Mouse (Mus musculus): ENCODE results near the gene Galns.

Galns gene

DNA sequence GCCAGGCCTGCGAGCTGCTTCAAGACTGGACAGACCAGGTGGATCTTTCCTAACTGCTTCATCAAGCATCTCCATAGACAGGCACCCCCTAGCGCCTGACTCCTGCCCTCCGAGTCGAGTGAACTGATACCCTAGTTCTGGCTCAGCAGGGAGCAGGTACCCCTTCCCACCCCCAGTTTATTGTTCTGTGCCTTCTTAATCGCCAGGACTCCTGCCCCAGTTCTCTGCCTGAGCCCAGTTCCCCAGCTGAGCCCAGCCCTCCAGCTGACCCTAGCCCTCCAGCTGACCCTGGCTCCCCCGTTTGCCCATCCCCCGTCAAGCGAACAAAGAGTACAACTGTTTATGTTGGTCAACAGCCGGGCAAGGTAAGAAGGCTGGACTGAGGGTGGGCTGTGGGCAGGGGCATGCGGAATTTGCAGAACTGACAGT lies 42.4 kb downstream of the Galns start:
- DNase-seq (ENCODE audit: extremely low spot score, low read depth, low spot score) = no peak

DNA sequence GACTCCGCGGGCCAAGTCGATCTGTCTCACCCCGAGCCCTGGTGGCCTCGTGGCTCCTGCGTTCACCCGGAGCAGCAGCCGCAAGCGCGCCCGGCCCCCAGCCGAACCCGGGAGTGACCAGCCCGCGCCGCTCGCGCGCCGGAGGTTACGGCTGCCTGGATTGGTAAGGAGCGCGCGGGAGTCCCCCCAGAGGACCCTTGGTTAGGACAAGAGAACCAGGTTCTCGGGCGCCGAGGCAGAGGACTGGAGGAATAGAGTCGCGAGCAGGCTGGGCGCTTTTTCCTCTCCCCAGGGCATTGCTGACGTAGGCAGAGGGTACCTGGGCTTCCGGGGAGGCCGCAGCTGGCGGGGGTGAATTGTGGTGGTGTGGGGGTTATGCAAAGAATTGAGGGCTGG lies 43.2 kb downstream of the Galns start:
- DNase-seq (ENCODE audit: extremely low spot score, low read depth, low spot score) = no peak

- peak; percentile 89 for DNase-seq (ENCODE audit: extremely low spot score, low read depth, low spot score)
Measured at GRCm38 (mm10) chr8:122567361-122568108, 43.7 kb downstream of the Galns start, which contains the start of gene Cdt1. Cdt1 (plus strand) TSS chr8:122568015.

DNA sequence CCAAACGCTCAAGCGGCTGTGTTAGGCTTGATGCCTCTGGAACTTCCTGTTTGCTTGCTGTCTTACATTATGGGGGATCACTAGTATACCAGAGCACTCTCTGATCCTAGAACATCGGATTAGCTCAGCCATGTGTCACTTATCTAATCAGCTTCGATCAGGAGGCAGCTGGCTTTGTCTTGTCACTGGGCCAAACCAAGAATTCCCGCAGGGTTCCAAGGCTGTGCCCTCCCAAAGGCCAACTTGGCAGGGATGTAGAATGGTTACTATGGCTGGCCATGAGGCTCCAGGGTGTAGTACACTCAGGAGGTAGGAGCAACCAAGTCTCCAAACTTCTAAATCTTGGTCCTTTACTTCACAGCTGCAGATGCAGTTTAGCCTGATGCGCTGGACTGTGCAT lies 44.5 kb downstream of the Galns start:
- DNase-seq (ENCODE audit: extremely low spot score, low read depth, low spot score) = no peak

DNA sequence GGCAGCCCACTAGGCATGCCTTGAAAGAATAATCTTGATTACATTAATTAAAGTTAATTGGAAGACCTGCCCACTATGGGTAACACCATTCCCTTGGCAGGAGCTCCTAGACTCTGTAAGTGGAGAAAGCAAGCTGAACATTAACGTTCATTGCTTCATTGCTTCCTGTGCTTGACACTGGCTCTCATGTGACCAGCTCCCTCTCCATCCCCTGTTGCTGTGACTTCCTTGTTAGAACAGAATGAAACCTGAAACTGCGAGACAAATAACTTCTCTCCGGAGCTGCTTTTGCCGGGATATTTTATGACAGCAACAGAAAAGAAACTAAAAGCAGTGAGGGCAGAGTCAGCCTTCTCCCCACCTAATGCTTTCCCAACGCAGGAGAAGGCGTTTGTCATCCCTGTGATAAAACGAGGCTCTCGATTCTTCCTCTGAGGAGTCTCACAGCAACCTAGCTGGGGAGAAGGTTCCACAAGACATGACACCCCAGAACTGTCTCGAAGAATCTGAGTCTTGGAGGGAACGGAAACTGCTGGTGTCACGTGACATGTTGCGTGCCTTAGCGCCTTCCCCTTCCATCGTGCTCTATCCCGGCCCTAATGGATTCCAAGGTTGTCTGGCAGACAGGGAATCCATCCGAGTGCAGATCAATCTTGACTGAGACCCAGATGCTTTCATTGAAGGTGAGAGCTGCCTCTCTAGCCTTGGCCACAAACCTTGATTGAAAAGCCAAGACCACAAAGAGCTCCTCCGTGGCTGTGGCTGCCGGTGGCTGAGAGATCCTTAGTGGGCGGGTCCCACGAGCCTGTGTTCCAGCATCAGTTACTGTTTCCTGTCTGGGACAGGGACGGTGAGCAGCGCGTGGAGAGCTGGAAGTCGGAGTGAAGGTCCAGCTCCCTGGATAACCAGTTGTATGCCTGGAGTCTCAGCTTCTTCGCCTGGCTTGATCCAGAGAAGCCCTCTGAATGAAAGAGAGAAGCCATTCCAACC lies 46.6 kb downstream of the Galns start:
- DNase-seq (ENCODE audit: extremely low spot score, low read depth, low spot score) = no peak

DNA sequence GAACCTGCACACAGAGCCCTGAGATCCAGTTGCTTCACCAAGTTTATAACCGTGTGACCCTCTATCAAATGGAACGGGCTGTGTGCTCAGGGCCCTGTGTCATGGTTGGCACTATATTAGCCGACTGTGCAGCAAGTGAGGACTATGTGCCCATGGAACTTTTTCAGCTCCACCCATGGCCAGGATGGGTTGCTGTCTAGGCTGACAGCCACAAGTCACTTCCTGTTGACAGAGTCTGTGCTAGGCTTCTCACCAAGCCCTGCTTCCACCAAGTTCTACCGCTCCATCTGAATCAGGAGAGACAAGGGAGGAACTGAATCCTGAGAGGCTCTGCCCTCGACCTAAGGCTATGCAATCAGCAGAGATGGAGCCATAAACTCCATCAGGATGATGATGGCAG lies 50.1 kb downstream of the Galns start:
- DNase-seq (ENCODE audit: extremely low spot score, low read depth, low spot score) = no peak

DNA sequence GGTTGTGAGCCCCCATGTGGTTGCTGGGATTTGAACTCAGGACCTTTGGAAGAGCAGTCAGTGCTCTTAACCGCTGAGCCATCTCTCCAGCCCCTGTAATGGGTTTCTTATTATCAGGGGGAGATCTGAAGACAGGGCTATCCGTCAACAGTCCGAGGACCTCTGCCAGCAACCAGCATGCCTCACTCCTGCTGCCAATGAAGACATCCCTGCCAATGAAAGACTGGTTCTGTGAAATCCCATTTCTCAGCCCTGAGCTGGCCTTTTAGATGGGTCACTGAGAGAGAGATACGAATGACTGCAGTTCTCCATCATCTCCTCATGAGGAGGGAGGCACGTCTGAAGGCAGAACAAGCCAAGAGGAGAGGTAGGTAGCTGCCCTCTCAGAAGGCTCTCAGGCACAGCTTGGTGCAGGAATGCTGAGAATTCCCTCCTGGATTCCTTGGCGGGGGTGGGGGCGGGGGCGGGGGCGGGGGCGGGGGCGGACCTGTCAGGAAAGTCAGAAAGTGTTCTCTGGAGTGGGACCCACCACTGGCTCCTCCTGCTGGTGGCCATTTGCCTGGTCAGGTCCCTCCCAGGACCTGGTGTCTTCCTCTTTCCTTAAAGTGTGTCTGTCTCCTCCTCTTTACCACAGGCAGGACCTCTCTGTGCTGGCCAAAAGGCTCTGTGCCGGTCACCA lies 52.5 kb downstream of the Galns start:
- DNase-seq (ENCODE audit: extremely low spot score, low read depth, low spot score) = no peak

DNA sequence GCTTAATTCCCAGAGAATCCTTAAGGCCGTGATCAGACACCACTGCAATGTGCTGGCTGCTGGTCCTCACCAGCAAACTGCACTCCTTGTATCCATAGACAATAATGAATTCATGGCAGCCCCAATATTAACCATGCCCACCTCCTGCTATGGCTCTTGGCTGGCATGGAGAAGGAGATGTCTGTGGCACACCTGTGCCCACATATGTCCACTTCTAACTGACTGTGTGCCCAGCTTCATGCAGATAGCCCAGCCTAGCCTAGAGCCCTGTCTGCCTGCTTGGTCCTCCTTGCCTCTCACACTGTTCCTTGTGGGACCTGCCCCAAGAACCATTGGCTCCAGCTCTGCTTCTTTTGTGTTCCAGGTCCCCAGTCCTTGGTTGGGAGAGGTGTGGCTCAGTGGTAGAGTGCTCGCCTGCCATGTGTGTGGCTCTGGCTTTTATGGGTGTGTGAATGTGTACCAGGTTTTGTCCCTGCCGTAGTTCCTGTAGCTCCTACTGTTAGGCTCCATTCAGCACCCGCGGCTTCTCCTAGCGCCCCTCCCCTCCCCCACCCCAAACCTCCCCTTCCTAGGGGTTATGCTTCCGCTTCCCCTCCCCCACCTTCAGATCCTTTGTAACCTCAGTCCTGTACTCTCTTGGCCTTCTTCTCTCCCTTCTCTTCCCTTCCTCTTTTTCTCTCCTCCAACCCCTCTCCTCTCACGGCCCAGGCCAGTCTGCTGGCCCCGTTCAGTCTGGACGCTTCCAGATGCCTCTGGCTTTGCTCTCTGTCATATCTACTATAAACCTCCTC lies 53.8 kb downstream of the Galns start:
- no peak for DNase-seq (ENCODE audit: extremely low spot score, low read depth, low spot score)

DNA sequence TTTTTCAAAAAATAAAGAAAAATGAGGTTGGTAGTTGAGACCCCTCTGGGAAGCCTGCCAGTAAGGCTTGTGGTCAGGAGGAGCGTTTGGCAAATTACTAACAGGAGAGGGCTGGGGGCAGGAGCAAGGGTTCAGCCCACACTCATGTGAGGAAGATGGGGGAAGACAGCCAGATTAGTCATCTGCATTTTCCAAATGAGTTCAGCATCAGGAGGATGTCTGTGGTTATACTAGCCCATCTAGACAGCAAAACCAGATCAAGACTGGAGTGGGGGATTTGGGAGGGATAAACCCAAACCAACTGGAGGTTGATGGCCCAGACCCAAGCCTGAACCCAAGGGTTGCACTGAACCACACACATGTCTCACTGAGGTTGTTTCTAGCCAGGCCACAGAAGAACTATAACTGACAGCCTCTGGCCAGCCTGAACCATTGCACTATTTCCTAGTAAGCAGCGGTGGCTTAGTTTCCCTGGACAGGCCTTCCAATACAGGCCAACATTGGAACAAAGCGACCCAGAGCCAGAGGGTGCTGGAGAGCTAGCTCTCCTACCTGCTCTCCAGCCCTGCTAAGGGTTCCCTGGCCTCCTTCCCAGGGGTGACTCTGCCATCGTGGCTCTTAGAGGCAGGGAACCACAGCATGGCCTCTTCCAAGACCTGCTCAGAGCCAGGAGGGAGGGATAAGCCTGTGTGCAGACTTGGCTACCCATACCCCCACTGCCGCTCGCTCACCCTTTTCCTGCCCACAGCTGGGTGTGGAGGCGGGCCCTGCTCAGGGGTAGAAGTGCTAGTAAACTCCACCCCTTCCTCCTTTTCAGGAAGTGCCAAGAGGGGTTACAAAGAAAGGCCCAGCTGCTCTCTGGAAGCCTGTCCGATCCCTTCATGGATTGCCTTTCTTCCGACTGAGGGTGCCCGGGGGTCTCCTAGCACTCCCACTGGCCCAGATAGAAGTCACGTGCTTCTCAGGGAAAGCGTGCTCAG lies 54.9 kb downstream of the Galns start:
- no peak for DNase-seq (ENCODE audit: extremely low spot score, low read depth, low spot score)

- DNase-seq (ENCODE audit: extremely low spot score, low read depth, low spot score) = no peak
Measured at GRCm38 (mm10) chr8:122554786-122555185, 56.5 kb downstream of the Galns start.

DNA sequence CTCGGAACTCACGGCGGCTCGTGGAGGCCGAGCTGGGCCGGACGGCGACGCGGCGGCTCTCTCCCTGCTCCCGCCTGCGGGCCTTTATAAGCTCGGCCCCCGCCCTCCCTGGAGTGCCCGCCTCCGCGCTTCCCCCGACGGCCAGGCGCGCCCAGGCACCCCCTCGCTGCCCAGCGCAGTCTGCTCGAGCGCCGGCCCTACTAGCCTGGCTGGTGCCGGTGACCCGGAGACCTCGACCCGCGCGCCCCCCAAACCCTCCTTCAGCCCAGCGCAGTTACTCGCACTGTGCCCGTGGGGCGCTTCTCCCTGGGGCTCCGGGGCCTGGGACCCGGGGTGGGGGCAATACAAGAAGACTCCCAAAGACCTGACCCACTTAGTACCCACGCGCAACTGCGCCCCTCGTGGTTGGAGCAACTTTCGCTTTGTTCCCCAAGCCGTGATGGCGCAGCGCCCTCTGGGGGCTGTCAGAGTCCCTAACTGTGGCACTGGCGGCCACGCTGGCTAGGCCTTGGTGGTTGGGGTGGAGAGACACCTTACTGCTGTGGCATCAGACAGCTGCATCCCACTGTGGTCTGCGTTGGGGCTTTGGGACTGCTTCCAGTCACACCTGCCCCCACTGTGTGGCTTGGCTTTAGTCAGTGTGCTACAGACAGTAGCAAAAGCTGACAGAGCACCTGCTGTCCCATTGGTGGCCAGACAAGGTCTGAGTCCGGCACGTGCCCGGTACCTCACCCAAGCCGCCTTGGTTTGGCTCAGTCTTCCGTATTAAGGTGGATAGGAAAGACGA lies 59.8 kb downstream of the Galns start, which contains the start of gene Piezo1:
Piezo1 (minus strand) TSS at position 65 of the 787 bp plus-strand sequence.
- DNase-seq (ENCODE audit: extremely low spot score, low read depth, low spot score) = peak; percentile 71

GRCm38 (mm10) chr8:122550995-122551264 lies 60.3 kb downstream of the Galns start:
- DNase-seq (ENCODE audit: extremely low spot score, low read depth, low spot score) = no peak

DNA sequence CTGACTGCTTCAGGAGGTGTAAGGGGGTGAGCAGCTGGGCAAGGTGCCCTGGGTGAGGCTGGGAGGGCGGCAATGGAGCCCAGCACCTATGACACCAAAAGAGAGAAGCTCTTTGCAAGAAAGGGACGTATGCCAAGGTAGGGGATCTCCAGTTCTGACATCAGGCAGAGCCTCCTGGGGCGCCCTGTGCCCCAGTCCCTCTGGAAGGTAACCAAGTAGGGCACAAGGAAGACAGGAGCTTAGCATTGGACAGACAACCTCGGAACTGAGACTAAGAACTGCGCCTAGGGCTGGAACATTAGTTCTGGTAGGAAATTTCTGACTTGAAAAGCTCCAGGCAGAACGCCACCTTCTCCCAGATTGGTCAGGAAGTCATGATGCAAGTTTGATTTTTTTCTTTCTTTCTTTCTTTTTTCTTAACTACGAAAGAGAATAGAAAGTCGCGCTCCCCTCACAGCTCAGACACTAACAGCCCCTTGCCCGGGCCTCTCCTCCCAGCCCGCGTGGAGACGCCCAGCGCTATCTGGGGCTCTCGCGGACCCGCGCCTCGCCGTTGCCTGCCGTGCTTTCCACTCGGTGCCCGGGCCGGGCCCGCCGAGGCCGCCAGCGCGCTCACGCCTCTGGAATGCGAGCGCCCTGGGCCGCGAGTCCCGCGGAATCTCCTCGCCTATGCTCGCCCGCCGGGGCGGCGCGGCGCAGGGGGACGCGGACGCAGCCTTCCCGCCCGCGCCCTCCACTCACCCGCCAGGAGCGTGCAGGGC lies 60.8 kb downstream of the Galns start:
- no peak for DNase-seq (ENCODE audit: extremely low spot score, low read depth, low spot score)

GRCm38 (mm10) chr8:122548891-122549439 lies 62.3 kb downstream of the Galns start:
- DNase-seq (ENCODE audit: extremely low spot score, low read depth, low spot score) = no peak

- DNase-seq (ENCODE audit: extremely low spot score, low read depth, low spot score) = no peak
Measured at GRCm38 (mm10) chr8:122548331-122548730, 62.9 kb downstream of the Galns start.

DNA sequence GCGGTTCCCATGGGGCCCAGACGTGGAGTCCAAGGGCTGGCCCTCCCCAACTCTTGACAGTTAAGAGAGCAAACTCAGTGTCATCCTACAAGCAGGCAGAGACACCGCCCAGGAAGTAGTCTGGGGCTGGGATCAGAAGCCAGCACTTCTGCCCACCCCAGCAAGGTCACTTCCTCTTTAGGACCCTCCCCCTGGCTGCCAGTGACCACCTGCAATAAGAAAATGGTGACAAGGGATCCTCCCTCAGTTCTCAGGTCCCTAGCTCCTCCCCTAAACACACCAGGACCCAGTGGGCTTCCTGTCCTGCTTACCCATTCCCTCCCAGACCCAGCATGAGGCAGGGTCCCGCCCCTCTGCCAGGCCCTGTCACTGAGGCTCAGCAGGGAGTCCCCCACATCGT lies 63.4 kb downstream of the Galns start:
- DNase-seq (ENCODE audit: extremely low spot score, low read depth, low spot score) = no peak

DNA sequence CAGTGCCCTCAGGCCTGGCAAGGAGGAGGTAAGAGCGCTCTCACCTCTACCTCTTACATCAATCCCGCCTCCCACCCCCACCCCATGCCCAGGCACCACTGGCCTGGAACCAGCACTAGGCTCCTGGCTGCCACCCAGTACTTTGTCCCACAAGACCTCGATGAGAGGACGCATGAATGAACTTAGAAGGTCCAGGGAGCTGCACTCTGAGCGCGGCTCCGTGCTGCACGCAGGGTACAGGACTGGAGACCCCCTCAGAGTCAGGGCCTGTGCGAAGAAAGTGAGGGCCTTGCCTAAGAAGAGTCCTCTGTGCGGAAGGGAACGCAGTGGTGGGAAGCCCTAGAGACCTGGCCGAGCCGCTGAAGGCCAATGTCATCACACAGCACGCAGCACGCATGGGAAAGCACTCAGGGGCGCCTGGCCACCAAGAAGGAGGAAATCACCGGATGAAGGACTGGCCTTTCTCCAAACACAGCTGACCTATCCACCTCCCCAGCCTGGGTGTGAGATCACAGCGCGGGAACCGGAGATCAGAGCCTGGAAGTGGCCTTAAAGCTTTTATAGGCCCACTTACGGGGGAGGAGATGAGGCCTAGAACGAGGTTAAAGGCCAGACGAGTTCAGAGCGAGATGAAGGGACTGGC lies 64.3 kb downstream of the Galns start:
- DNase-seq (ENCODE audit: extremely low spot score, low read depth, low spot score) = no peak

Data from hindlimb bud, embryonic 11.5 days (tissue).